Mouse (Mus musculus): ENCODE measurements around the gene Psg23.
"Not testable (repeated sequence)": the region's sequence is repeated elsewhere in the genome, so short reads cannot be mapped to it uniquely, and the experiment has no call there.

Psg23 gene

DNA sequence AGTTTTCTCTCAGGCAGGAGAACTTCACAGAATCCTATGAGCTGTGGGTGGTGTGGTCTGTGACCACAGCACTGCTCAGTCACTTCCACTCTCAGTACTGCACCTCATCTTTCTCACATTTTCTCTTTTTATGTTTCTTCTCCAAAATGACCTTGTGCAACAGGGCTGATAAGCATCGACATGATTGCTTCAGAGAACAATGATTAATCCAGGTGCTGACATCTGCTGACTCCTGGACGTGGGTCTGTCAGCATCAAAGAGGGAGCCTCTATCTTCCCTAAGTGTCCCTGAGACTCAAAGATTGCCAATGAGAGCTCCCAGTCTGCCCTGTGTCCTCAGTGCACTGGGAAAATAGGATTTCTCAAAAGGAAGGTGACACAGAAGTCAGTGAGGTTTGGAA, at the start of gene Psg23:
TSS of gene Psg23 (minus strand) at position 101 of the 400 bp plus-strand sequence.
- not testable (repeated sequence) for DNase-seq (ENCODE audit: low spot score)

DNA sequence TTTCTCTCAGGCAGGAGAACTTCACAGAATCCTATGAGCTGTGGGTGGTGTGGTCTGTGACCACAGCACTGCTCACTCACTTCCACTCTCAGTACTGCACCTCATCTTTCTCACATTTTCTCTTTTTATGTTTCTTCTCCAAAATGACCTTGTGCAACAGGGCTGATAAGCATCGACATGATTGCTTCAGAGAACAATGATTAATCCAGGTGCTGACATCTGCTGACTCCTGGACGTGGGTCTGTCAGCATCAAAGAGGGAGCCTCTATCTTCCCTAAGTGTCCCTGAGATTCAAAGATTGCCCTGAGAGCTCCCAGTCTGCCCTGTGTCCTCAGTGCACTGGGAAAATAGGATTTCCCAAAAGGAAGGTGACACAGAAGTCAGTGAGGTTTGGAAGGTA, 40.3 kb upstream of the Psg23 start, which contains the start of gene Psg21:
TSS of gene Psg21 (minus strand) at position 101 of the 400 bp plus-strand sequence.
- DNase-seq (ENCODE audit: low spot score): not testable (repeated sequence)

DNA sequence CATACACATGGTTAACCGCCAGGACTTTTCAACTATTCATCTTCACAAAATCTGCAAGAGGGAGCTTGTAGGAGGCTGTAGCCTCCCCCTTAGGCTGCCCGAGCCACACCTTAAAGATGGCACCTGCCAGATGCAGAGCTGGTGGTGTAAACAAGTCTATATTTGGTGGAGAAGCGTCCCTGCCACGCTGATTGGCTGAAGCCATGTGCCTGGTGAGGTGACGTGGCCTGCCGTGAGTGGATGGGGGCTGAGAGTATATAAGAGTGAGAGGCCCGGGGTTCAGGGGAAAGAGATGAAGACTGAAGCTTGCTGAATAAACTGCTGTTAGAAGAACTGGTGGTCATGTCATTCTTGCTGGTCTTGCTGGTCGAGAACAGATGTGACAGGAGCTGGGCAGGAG, 10.6 kb upstream of the Psg23 start:
- DNase-seq (ENCODE audit: low spot score): not testable (repeated sequence)

DNA sequence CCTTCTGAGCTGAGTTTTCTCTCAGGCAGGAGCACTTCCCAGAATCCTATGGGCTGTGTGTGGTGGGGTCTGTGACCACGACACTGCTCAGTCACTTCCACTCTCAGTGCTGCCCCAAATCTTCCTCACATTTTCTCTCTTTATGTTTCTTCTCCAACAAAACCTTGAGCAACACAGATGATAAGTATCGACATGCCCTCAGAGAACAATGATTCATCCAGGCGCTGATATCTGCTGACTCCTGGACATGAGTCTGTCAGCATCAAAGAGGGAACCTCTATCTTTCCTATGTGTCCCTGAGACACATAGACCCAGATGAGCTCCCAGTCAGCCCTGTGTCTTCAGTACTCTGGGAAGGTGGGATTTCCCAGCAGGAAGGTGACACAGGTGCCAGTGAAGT, 49.1 kb downstream of the Psg23 start, which contains the start of gene Psg27:
TSS of gene Psg27 (minus strand) at position 101 of the 400 bp plus-strand sequence.
- no peak for DNase-seq (ENCODE audit: low spot score)

DNA sequence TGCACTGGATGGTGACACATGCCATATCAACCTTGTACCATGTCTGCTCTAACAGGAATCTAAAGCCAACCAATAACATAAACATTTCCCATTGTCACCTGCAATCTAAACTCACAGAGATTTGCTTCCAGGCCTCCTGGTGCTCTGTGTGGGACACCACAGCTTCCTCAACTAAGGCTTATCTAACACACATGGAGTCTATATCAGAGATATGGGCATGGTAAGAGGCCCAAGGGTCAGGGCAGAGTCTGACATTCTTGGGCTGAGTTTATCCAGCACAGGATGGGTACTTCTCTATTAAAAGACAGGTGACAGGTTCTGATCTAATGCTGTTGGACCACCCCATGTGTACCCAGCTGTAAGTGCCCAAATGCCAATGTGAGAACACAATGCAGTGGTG, 56.5 kb downstream of the Psg23 start:
- DNase-seq (ENCODE audit: low spot score): no peak

Measured in spleen, adult 12 weeks (tissue).